Mouse (Mus musculus) hindbrain, postnatal 0 days (tissue): ENCODE results near the gene Cnot8. TPM values are rescaled to one million over a fixed set of nuclear protein-coding genes. Genes with fewer than 3 reads are reported as not detected.
"Not testable (repeated sequence)": the region's sequence is repeated elsewhere in the genome, so short reads cannot be mapped to it uniquely, and the experiment has no call there.

ENCODE experiments used
- ATAC-seq: fragments of 200-750 bp; cut with Nextera tagmentation; 2 replicates; pipeline ENCODE4 v1.8.0; 2017; ENCODE audit warnings: mild to moderate bottlenecking, moderate TSS enrichment, moderate library complexity
- DNase-seq: peaks from one replicate; pipeline ENCODE4 v3.0.0-alpha.2; 2015; ENCODE audit warnings: low spot score
- H3K27ac ChIP-seq: fragments of 300-500 bp; sonication (generic); 2 replicates; pipeline ENCODE4 v1.5.1; 2014; ENCODE audit warnings: mild to moderate bottlenecking
- H3K27me3 ChIP-seq: fragments of 300-500 bp; sonication (generic); 2 replicates; pipeline ENCODE4 v1.6.1; 2014; ENCODE audit warnings: low read length, mixed read lengths; ENCODE audit not compliant: insufficient read depth
- H3K36me3 ChIP-seq: fragments of 300-500 bp; sonication (generic); 2 replicates; pipeline ENCODE4 v1.6.1; 2014; ENCODE audit warnings: low read length, mixed read lengths; ENCODE audit not compliant: insufficient read depth
- H3K4me1 ChIP-seq: fragments of 300-500 bp; sonication (generic); 2 replicates; pipeline ENCODE4 v1.6.1; 2014; ENCODE audit warnings: antibody characterized with exemption, low read length, mixed read lengths; ENCODE audit not compliant: insufficient read depth
- H3K4me2 ChIP-seq: fragments of 300-500 bp; sonication (generic); 2 replicates; pipeline ENCODE4 v1.6.1; 2014; ENCODE audit warnings: low read depth, mild to moderate bottlenecking, low read length, moderate library complexity, mixed read lengths
- H3K4me3 ChIP-seq: fragments of 300-500 bp; sonication (generic); 2 replicates; pipeline ENCODE4 v1.5.1; 2014; ENCODE audit warnings: low read length
- H3K9ac ChIP-seq: fragments of 300-500 bp; sonication (generic); replicated peaks from 2 replicates; pipeline ENCODE4 v1.6.1; 2014; ENCODE audit warnings: mild to moderate bottlenecking, low read length, moderate library complexity, mixed read lengths
- H3K9me3 ChIP-seq: fragments of 300-500 bp; sonication (generic); 2 replicates; pipeline ENCODE4 v1.6.1; 2016; ENCODE audit warnings: low read length, mixed read lengths
- CTCF ChIP-seq: IDR thresholded peaks from 2 replicates; pipeline ENCODE4 v1.5.1; 2016; ENCODE audit warnings: antibody characterized with exemption, control low read depth, low read depth
- WGBS: fragments of 180-500 bp; shearing (Covaris S2); extraction: QIAGEN DNeasy Blood & Tissue Kit; methylation state at CpG from one replicate; pipeline ENCODE4 v1.1.7; 2014; 5-methylcytosine and 5-hydroxymethylcytosine counted together
- polyA plus RNA-seq: library from polyadenylated mRNA; unstranded; fragments of >200 nt; fragmentation: Nextera tagmentation; extraction: Ambion mirVana; gene quantifications from 2 replicates; pipeline ENCODE4 v1.2.1, GENCODE M21; 2015
- total RNA-seq: library from RNA; depleted of rRNA; stranded (reverse); fragments of >200 nt; gene quantifications from 2 replicates; pipeline ENCODE4 v1.2.3, GENCODE M21; 2014; rRNA removed

The Cnot8 gene
- total RNA-seq (76.4 and 83.7 TPM in 2 replicates), polyA plus RNA-seq (82.1 and 83.1 TPM in 2 replicates)

DNA sequence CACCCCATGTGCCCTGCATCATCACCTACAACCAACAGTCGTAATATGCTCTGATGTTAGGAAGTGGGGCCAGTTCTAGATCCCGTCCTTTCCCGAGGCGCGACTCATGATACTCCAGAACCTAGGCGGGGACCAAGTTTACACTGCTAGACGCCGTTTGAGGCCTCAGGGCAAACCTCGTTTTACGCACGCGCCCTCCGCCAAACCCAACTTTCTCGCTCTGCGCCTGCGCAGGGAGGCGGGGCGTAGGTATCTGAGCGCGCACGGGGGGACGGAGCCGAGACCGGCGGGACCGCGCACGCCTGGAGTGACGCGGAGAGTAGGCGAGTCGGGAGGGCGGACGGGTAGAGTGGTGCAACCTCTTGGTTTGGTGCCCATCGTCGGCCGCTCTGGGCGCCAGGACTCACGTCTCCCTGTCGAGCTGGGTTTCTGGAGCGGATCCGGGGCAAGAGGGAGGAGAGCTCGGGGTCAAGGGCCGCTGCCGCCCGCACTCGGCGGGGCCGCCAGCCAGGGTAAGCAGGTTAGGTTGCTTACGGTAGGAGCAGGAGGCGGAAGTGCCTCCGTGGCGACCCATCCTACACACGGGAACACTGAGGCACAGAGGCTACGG, at the start of gene Cnot8:
Gene Cnot8 (plus strand): TSS at position 457 of the 610 bp plus-strand sequence.
- no peak for TF ChIP-seq CTCF
- peak; percentile 99 for DNase-seq
- WGBS, result under 1% methylated on average over 50 of the region's 55 CpGs

DNA sequence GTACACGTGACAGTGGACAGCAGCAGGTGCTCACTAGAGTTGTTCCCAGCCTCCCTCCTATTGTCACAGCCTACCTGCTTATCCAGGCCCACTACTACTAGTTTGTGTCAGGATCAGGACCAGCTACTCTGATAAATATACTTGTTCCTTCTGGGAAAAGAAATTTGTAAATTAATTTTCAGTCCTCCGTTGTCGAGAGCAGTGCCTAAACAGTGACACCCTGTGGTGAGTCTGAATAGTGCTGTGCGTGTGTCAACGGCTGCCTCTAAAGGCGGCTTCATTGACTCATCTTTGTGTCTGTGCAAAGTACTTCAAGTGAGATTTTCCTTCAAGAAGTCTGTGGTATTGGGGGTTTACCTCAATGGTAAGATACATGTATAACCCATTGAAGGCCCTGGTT, 46.5 kb upstream of the Cnot8 start:
- H3K27ac ChIP-seq, result no peak overlapping the region
- H3K36me3 ChIP-seq, result peaks cover 67% of the 10 kb centered on the region
- no peak overlapping the region for H3K4me2 ChIP-seq
- DNase-seq, result peak; percentile 77
- no peak overlapping the region for H3K9ac ChIP-seq
- no peaks in the 10 kb centered on the region for H3K9me3 ChIP-seq
- no peak overlapping the region for H3K4me3 ChIP-seq
- H3K4me1 ChIP-seq, result no peaks in the 10 kb centered on the region
- no peaks in the 10 kb centered on the region for H3K27me3 ChIP-seq
- no peak for ATAC-seq
- TF ChIP-seq CTCF, result peak; percentile 83
- 29% methylated on average over 6 of the region's 6 CpGs for WGBS

More for the DNA sequence above, at the start of gene Cnot8:
- H3K4me2 ChIP-seq, result peak within 1 kb of the TSS; percentile 75
- H3K4me3 ChIP-seq, result peak within 1 kb of the TSS; percentile 92
- no peaks in the 10 kb centered on the region for H3K9me3 ChIP-seq
- H3K27me3 ChIP-seq, result no peaks in the 10 kb centered on the region
- peak within 1 kb of the TSS; percentile 91 for H3K27ac ChIP-seq
- peak; percentile 98 for ATAC-seq
- peak within 1 kb of the TSS; percentile 89 for H3K9ac ChIP-seq
- no peaks in the 10 kb centered on the region for H3K36me3 ChIP-seq
- peaks cover 4% of the 10 kb centered on the region; the same call in 1 of the 2 replicates for H3K4me1 ChIP-seq

DNA sequence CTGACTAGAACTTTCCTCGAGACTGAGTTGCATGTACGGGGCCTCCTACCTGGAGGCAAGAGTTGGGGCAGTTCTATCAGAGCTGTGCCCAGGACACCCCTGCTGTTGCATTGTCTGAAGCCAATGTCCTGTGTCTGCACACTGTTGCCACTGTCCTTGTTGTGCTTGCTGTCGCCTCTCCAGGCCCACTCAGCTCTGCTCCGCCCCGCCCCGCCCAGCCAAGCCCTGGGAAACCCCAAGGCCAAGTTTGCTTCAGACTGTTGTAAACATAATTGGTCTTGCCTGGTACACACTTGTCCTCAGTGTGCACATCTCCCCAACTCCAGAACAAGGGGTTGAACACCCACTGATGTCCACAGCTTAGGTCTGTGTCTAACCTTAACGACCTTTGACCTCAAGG, 44.2 kb upstream of the Cnot8 start:
- not testable (repeated sequence) for H3K4me3 ChIP-seq, H3K27me3 ChIP-seq, H3K4me2 ChIP-seq, H3K4me1 ChIP-seq, H3K9ac ChIP-seq, H3K27ac ChIP-seq, H3K9me3 ChIP-seq, DNase-seq
- ATAC-seq, result peak; percentile 35; the same call in 1 of the 2 replicates
- WGBS, result 87% methylated on average over 7 of the region's 7 CpGs
- peaks cover 45% of the 10 kb centered on the region; the same call in 1 of the 2 replicates for H3K36me3 ChIP-seq

DNA sequence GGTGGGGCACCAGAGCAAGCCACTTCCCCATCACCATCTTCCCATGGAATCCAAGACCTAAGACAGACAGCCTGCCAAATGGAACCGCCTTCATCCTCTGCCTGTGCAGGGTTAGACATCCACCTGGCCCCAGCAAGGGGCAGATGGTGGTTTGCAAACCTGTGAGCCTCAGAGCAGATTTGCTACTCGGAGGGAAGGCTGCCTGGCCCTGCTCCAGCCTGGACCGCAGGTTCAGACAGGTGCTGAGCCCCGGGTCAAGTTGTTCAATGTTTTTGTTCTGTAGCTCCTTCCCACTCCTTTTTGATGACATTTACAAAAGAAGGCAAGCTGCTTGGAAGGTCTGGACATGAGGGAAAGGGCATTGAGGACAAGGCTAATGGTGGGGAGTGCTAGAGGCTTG, 42.7 kb upstream of the Cnot8 start:
- H3K27ac ChIP-seq, H3K9me3 ChIP-seq, H3K9ac ChIP-seq, H3K4me3 ChIP-seq, ATAC-seq, H3K4me2 ChIP-seq, H3K27me3 ChIP-seq, H3K4me1 ChIP-seq, DNase-seq: not testable (repeated sequence)
- 76% methylated on average over 3 of the region's 4 CpGs for WGBS
- peaks cover 32% of the 10 kb centered on the region; the same call in 1 of the 2 replicates for H3K36me3 ChIP-seq

DNA sequence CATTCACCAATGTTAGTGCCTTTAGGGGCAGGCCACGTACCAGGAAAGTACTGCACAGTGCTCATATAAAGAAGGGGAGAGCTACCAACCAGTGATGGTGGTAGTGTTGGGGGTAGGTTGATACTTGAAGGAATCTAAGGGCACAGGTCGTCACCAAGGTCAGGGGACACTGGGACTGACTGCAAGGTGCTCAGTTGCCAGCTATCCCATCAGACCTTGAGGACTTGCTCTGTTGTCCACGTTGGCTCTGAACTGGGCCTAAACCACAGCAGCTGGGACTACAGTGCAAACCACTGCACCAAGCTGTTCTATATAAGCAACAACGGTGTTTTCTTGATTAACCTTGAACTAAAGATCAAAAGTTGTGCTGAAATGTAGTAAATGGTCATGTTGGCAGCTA, 41.4 kb upstream of the Cnot8 start:
- 89% methylated on average over 4 of the region's 4 CpGs for whole genome bisulfite sequencing
- no peaks in the 10 kb centered on the region for H3K9me3 ChIP-seq
- no peak overlapping the region for H3K4me2 ChIP-seq
- peaks cover 22% of the 10 kb centered on the region; the same call in 1 of the 2 replicates for H3K36me3 ChIP-seq
- H3K4me3 ChIP-seq, result no peak overlapping the region
- no peak for TF ChIP-seq CTCF
- DNase-seq, result no peak
- no peak overlapping the region for H3K27ac ChIP-seq
- no peaks in the 10 kb centered on the region for H3K4me1 ChIP-seq
- H3K27me3 ChIP-seq, result no peaks in the 10 kb centered on the region
- no peak overlapping the region for H3K9ac ChIP-seq
- ATAC-seq, result no peak

DNA sequence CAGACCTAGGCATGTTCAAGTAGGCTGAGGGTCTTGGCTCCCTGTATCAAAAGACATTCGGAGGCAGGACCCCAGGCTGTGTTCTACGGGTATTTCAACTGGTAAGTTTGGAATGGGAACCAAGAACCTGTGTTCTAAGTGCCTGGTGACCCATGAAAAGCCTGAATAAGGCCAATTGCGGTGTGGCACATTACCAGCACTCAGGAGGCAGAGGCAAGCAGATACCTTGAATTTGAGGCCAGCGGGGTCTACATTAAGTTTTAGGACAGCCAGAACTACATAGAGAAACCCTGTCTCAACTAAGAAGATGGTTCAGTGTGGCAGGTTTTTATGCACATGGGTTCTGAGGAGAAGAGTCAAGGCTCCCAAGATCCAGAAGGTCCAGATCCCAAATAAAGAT, 38.9 kb upstream of the Cnot8 start:
- no peaks in the 10 kb centered on the region for H3K4me1 ChIP-seq
- no peak for ATAC-seq
- DNase-seq, result no peak
- H3K36me3 ChIP-seq, result peaks cover 6% of the 10 kb centered on the region; the same call in 1 of the 2 replicates
- no peak for TF ChIP-seq CTCF
- no peaks in the 10 kb centered on the region for H3K27me3 ChIP-seq
- no peak overlapping the region for H3K4me2 ChIP-seq
- H3K27ac ChIP-seq, result no peak overlapping the region
- WGBS, result 83% methylated on average over 4 of the region's 4 CpGs
- H3K4me3 ChIP-seq, result no peak overlapping the region
- no peak overlapping the region for H3K9ac ChIP-seq
- no peaks in the 10 kb centered on the region for H3K9me3 ChIP-seq

DNA sequence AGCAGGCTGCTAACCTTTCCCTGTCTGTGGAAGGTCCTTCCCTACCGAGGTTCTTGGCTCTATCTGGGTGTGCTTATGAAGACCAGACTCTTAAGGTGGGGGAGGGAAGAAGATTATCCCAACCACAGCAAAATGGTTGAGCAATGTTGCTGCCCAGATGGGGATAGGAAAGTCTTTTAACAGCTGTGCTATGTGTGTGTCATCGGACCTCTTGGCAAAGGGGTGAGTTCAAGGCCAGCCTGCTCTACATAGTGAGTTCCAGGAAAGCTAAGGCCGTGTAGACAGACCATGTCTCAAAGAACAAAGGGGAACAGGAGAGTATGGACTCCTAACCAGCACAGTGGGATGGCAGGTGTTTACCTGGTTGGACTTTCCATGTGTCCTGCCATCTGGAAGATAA, 31.0 kb upstream of the Cnot8 start:
- DNase-seq, result no peak
- TF ChIP-seq CTCF, result no peak
- Histone ChIP-seq H3K9ac (no peak overlapping the region), H3K4me3 (no peak overlapping the region), H3K27me3 (no peaks in the 10 kb centered on the region), H3K4me2 (no peak overlapping the region), H3K36me3 (no peaks in the 10 kb centered on the region), H3K4me1 (no peaks in the 10 kb centered on the region), H3K9me3 (no peaks in the 10 kb centered on the region), H3K27ac (no peak overlapping the region)
- 82% methylated on average over 3 of the region's 3 CpGs for WGBS
- no peak for ATAC-seq
